Mouse (Mus musculus): ENCODE results near the gene Rsad2.
"Not testable (repeated sequence)": the region's sequence is repeated elsewhere in the genome, so short reads cannot be mapped to it uniquely, and the experiment has no call there.

Rsad2 gene

DNA sequence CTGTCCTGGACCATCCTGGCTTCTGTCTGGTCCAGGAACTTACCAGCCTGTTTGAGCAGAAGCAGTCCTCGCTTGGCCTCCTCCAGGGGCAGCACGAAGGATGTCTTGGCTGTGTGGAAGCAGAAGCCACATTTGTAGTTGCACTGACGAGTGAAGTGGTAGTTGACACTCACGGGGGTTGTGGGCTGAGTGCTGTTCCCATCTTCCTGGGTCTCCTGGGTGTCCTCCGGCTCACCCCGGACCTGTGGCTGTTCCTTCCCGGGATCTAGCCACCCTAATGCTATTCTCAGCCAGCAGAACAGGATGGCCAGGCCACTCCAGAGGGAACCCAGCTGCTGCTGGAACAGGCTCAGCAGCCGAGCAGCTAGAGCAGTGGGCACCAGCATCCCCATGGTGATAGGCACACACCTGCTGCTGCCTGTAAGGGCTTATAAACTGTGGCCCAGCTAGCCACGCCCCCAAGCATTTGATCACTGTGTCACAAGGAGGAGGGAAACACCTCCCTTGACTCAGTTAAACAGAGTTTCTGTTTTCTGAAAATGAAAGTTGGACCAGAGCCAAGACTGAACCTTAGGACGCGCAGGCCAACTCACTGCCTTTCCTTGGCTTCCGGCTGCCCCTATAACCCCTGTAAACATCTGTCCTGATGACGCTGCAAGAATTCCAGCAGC lies at the start of gene Rsad2:
Gene Rsad2, minus strand, starts transcription at position 425 of the 671 bp plus-strand sequence.
- DNase-seq (ENCODE audit: low read depth, low spot score): peak; percentile 12

DNA sequence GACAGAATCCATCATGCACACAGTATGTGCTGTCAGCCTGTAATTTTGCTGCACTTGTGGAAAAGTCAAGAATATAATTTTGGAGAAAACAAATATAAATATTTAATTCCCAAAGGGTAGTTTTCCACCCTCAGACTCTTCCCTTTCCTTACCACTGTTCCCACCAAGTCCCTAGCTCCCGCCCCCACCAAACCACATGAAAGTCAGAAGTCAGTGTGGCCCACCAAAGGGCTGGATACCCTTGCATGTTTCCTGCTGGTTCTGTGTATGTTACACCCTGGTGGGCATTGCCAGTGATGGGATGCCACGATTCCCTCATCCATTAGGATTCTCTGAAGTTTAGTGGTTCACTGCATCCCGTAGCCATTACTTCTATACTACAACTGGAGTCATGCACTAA lies 44.8 kb upstream of the Rsad2 start:
- DNase-seq (ENCODE audit: low read depth, low spot score): no peak

DNA sequence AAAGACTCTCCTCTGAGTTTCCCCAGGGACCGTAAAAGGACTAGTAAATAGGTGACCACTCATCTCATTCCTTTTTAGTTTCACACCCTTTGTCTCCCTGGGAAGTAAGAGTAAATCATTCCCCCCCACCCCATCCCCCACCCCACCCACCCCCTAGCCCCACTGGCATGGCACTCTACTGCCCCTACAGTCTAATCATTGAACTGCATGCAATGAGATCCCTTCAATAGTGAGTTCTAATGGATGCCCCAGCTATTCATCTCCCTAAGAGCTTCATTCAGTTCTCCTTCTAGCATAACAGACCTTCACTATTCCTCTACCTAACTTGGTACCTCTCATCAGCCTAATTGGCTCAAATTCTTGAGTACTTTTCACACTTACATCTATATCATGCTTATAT lies 33.7 kb upstream of the Rsad2 start:
- DNase-seq (ENCODE audit: low read depth, low spot score): peak; percentile 25

DNA sequence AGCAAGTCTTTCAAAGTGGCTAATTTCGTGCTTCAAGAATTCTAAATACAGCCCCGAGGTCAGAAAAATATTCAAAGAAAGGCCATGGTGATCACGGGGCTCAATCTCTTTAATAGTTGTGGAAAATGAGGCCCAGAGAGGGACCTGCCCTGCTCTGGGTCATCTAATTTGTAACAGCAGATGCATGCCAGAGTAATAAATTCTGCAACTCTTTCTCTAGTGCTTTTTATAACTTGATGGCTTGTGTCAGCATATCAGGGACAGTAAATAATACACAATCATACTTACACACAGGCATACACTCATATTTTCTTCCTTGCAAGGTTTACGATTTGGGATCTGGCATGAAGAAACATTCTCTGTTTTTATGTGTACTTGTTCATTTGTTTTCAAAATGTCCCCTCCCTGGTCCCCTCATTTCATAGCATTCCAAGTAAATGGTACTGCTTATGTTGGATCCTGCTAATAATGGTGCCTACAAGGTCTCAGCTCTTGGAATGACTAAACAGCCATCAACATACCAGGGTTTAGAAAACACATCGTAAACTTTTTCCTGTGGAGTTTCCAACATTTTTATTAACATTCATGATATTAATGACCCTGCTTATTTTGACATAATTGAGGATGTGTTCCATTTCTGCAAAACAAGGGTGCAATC lies 32.5 kb upstream of the Rsad2 start:
- no peak for DNase-seq (ENCODE audit: low read depth, low spot score)

DNA sequence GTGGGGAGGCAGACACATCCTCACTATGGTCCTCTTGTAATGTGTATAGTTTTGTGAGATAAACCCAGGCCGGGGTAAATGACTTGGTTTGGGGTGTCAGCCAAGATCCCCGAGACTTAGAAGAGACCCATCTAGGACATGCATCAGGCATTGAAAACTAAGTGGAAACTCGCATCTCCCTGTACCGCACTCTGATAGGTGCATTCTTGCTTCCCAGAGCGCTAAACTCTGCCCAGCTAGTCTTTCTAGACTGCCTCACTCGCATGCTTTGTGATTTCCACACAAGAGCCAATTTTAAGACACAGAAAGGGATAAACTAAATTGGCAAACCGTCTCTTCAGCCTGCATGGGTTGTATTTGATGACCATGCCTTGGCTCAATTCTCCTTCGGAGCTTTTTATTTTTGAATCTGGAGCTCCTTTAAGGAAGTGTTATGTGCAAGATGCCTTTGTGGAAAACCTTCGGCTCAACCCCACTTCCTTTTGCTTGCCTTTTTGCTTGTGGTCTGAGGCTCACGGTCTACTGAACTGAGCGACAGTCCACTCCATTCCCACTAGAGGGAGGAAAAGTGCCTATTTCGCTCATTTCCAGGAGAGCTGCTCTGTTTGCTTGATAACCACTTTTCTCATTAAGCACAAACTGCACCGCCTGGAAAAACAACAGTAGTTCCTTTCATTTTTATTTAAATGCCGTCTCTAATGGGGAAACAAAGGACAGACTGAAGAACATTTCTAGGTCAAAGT lies 31.8 kb upstream of the Rsad2 start:
- peak; percentile 63 for DNase-seq (ENCODE audit: low read depth, low spot score)

DNA sequence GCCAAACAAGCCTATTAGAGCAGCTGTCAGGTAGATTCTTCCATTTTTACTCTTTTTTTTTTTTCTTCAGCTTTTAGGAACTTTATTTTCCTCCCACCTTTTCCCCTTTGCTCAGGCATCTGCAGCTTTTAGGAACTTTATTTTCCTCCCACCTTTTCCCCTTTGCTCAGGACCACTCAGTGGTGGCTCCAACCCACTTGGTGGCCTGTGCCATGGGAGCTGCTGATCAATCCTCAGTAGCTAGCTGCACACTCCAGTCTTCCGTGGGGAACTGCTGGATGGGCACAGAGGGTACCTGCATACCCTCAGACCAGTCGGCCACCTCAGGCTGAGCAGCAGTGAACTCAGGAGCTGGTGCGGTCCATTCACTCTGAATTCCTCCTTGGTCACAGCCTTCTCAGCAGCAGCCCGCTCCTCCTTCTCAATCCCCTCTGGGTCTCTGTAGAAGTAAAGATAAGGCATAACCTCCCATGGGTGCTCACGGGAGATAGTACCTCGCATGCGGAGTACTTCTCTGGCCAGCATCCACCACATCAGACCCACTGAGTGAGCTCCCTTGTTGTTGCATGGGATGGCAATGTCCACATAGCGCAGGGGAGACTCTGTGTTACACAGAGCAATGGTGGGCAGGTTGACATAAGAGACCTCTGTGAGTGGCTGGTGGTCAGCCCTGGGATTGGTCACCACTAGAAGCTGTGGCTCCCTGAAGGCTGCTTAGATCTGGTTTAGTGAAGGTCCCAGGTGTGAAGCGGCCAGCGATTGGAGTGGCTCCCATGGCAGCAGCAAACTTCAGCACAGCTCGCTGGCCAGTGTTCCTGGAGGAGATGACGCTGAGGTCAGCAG lies 29.7 kb upstream of the Rsad2 start:
- DNase-seq (ENCODE audit: low read depth, low spot score): not testable (repeated sequence)

DNA sequence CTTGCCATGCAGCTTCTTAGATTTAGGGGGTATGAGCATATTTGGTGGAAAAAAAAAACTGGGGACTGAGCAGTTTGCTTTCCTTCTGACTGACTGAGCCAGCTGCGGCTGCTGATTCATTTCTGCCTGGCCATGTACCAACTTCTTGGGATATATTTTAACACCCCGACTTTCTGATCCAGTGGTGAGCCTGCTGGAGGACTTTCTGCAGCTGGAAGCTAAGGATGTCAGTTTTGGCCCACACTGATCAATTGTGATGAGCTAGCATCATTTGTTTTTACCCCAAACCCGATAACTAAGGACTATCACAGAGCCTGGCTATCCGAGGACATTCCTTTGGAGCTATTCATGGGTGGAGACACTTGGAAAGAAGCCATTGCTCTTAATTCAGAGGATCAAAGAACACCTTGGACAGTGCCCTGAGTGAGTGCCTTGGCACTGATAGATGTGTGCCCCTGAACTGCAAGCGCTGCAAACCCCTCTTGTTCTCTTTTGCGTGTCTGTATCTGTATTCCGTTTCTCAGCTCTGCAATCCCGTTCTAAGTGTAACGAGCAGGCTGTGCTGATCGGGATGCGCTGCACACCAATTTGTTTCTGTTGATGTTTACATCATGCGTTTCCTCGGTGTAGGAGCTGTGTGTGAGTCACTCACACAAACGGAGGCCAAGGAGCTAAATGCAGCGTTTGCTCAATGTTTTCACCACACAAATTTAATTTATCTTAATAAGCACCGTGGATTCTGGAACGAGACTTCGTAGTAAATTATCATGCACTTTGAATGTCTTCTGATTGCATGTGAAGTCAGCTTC lies 22.1 kb upstream of the Rsad2 start:
- no peak for DNase-seq (ENCODE audit: low read depth, low spot score)

DNA sequence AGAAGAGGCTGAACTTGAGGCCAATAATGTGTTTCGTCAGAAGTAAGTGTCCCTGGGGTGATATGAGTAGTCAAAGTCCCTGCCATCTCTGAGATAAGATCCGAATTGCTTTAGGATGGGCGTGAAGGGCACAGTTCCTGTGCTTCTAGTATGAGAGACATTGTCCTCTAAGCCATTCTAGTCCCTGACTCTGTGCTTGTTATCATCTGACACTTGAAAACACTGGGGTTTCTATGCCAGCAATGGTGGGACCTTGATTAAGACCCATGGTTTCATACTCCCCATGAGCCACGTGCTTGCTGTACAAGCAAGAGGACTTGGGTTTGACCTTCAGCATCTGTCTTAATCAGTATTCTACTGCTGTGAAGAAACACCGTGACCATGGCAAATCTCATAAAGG lies 20.9 kb upstream of the Rsad2 start:
- DNase-seq (ENCODE audit: low read depth, low spot score): no peak

DNA sequence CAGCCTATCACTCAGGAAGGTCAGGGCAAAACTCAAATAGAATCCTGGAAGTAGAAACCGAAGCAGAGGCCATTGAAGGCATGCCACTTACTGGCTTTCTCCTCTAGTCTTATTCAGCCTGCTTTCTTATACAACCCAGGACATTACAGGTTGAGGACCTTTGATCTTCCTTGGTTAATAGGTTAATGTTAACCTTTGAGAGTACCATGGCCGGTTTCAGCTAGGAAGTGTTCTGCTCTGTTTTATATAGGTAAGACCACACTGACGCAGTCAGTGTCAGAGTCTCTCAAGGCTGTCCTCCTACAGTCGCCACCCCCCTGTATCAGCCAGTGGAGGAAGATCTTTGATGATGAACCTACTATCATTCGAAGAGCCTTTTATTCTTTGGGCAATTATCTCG lies 17.5 kb upstream of the Rsad2 start:
- DNase-seq (ENCODE audit: low read depth, low spot score): no peak

DNA sequence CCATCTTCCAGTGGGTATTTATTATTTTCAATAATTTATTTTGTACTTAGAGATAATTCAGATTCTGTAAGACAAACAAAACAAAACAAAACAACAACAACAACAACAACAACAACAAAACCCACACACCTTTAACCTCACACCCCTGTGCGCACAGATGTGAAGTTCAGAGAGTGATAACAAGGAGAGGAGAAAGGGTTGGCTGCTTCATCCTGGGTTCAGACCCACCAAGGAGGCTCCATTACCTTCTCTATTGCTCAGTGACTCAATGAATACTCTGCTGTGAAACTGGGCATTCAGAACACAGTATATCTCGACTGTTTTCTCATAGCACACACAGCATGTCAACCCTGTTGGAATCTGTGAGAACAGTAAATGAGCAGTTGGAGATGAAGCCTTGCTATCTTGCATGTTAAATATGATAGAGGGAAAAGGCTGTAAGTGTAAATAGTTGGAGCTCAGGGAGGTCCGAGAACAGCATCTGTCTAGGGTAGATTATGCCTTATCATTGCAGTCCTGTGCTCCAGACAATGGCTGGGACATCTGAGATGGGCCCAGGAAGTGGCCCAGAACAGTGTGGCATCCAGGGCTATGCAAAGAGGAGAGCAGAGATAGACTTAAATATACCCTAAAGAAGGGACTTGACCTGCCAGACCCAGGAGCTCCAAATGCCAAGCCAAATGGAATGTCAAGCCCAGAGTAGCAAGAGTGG lies 16.7 kb upstream of the Rsad2 start:
- no peak for DNase-seq (ENCODE audit: low read depth, low spot score)

DNA sequence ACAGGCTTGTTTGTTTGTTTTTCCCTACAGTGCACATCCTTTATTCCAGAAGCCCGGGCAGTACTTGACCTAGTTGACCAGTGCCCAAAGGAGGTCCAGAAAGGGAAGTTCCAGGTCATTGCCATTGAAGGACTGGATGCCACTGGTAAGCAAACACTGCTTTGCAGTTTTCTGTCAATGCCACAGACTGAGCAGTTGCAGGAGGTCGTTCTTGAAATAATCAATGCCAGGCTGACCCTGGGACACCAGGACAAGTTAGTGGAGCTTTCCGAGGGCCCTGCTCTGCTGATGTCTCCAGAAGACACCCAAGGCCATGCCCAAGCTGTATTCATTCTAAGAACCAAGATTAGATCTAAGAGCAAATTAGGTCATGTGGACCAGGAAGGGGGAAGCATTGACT lies 15.1 kb upstream of the Rsad2 start:
- DNase-seq (ENCODE audit: low read depth, low spot score): no peak

DNA sequence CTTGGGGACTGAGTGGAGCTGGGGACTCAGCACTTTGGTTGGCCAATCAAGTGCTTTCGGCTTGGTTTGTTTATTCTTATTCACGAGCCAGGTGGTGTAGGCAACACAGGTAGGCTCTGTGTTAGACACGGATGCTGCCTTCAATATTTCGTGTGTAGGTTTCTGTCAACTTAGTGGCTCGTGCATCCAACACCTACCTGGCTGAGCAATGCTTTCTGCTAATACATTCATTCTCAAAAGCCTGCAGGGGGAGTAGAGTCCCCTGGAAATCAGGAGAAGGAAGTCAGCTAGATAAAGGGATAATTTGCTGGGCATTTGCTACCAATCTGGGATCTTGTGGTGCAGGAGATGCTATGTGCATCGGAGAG lies 13.8 kb upstream of the Rsad2 start:
- no peak for DNase-seq (ENCODE audit: low read depth, low spot score)

DNA sequence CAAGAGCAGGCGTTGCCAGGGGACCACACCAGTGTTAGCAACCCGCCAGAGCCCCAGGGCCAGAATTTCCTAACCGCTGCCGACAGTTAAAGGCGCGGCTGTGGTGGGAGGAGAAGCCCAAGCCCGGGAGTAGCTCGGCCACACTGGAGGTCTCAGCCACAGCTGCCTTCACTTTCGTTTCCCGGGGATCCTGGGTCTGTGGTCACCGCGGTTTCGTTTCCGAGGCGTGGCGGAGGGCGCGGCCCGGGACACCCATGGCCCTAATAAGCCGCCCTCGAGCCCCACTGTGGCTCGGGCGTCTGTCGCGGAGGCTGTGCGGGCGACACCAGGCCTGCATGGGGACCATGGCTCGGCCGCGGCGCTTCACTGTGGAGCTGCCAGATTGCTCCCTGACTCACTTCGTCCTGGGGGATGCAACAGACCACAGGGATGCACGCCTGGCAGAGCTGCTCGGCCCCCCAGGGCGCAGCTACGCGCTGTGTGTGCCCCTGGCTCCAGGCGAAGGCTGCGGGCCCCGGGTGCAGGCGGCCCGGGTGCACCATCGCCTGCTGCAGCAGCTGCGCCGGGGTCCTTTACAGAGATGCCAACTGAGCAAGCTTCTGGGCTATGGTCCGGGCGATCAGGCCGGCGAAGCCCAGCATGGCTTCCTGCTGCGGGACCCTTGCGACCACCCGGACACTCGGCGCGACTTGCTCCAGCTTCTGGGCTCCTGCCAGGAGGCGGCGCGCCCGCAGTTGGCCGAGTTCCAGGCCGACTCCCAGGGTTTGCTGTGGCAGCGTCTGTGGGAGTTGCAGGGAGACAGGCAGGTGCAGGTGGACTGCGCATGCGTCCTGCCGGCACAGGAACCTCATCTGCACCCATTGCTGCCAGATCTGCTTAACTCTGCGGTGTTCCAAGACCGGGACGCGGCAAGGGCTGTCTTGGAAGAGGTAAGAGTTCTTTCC lies 13.1 kb upstream of the Rsad2 start, which contains the start of gene Cmpk2:
Gene Cmpk2, plus strand, starts transcription at position 107 of the 944 bp plus-strand sequence.
- DNase-seq (ENCODE audit: low read depth, low spot score): peak; percentile 90

DNA sequence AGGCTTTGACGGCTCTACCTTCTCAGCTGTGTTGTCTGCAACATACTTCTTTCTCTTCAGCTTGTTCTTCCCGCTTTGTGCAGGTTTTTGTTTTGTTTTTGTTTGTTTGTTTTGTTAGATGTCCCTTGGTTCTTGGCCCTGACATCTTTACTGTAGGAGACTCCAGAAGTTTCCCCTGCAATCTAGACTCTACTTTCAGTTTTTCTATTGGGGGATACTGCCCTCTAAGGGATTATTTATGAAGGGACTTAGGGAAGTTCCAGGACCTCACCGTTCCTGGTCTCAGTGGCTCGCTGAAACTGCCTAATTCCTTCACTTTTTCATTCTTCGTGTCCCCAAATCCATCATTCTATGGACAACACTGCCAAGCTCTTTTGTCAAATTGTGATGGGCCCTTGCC lies 9.3 kb upstream of the Rsad2 start:
- no peak for DNase-seq (ENCODE audit: low read depth, low spot score)

DNA sequence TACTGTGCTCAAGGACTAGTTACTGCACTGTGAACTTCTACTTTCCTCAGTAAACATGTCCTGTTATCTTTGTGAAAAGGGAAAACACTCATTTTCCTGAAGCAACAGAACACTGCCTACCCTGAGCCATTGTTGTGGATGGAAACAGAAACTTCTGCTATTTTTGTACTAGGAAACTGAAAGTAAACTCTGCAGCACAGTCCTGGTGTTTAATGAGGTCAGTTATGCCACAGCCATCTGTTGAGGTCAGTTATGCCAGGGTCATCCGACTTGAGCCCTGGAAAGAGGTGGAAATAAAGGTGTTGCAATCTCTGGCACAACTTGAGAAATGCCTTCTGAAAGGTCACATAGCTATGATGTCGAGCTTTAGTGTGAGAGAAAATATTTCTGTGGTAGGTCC lies 3.8 kb upstream of the Rsad2 start:
- DNase-seq (ENCODE audit: low read depth, low spot score): no peak

DNA sequence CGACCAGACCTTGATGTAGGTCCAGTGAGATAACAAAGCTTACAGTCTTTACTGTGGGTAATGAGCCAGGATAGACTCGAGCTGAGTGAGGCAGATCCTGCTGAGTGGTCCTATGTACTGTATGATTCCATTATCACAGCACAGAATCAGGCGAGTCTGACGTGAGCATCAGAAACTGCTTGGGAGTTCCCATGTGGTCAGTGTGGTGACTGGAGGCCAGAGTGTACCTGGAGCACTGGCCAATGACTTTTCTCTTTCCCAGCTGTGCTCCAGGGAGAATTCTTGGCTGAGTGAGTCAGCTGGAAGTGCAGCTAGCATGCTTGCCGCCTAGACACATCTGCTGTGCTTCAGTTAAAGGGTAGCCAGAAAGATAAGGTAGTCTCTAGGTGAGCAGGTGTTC lies 1.6 kb downstream of the Rsad2 start:
- no peak for DNase-seq (ENCODE audit: low read depth, low spot score)

DNA sequence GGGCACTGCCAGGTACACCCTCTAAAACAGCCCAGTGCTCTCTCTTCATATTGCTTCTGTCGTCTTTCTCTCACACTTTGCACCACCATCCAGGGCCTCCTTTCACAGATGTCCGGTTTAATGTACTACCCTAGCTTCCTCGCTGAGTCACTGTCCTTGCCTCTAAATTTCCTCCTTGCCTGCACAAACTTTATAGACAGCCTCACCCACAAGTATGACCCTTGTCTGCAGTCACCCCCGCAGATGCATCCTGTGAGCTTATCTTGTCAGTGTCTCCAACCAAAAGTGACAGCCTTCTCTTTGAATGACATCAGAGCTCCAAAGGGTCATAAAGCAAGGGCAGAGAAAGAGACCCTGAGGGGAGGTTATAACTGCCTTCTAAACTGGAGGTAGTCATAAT lies 3.3 kb downstream of the Rsad2 start:
- DNase-seq (ENCODE audit: low read depth, low spot score): no peak

DNA sequence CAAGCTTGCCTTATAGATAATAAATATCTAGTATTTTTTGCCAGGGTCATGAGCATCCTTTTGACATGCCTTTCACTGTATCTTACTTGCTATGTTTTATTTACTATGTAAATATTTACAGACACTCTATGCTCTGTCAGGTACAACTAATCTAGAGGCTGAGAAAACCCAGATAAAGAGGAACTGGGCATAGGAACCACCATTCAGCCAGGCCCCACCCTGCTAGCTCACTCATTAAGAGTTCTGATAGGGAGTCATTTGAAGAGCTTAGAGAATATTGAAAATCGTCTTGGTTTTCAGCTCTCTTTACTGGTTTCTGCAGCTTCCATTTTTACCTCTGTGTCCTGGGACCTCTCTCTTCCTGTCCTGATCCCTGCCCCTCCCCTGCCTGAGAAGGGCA lies 5.1 kb downstream of the Rsad2 start:
- DNase-seq (ENCODE audit: low read depth, low spot score): no peak

DNA sequence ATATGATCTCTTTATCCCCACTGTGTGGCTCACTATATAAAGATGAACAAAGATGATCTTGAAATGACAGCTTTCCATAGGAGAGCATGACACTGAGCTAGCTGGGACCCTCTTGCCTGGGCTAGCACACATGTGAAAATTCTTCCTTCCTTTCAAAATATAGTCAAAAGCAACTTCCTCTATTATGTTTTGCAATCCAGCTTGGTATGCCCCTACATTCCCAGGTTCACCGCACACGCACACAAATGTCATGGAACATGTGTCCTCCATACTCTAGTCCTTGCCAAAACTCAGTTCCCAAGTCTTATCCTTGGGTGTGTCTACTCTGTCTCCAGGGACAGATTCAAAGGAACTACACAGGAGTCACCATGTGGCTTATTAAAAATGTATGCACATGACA lies 6.8 kb downstream of the Rsad2 start:
- DNase-seq (ENCODE audit: low read depth, low spot score): no peak
